Mouse (Mus musculus) thymus, adult 2 months (tissue): ENCODE measurements at regions not wholly inside any gene's neighbourhood (a gene's known extent, or its start where the extent isn't known, plus 50 kb on each side); places are given as distances from the start of the nearest gene placed in this dataset.

Experiments
- CTCF ChIP-seq: fragments of 200-500 bp; IDR thresholded peaks from 2 replicates; pipeline ENCODE4 v1.5.1; 2012; ENCODE audit warnings: mild to moderate bottlenecking, control low read depth, low read length, moderate library complexity, borderline replicate concordance; ENCODE audit not compliant: control insufficient read depth, poor library complexity, insufficient read depth; ENCODE audit errors: extremely low read depth
- POLR2A ChIP-seq: fragments of 200-500 bp; IDR thresholded peaks from 2 replicates; pipeline ENCODE4 v1.6.1; 2012; ENCODE audit warnings: mild to moderate bottlenecking, low read length, control low read depth, moderate library complexity; ENCODE audit not compliant: control insufficient read depth, poor library complexity, insufficient read depth; ENCODE audit errors: extremely low read depth

GRCm38 (mm10) chr7:129766087-129766834 lies 174.6 kb downstream of the Wdr11 start:
- TF ChIP-seq CTCF (no peak), POLR2A (no peak)
